Mouse (Mus musculus): ENCODE data around the gene Herc6. TPM values are rescaled to one million over a fixed set of nuclear protein-coding genes. Genes with fewer than 3 reads are reported as not detected.

Herc6 gene
- polyA plus RNA-seq, 1 experiment from 2014 or later: 2.4 TPM

Other genes with a start within 250 kb of the Herc6 start
- gene Vmn1r17, start 217.3 kb upstream of the Herc6 start, polyA plus RNA-seq (2014; fragmentation: Nextera tagmentation; extraction: Ambion mirVana): not detected in 2 replicates
- not detected in 2 replicates for gene Vmn1r18, start 185.2 kb upstream of the Herc6 start, polyA plus RNA-seq (2014; fragmentation: Nextera tagmentation; extraction: Ambion mirVana)
- not detected in 2 replicates for gene Vmn1r19, start 177.2 kb upstream of the Herc6 start, polyA plus RNA-seq (2014; fragmentation: Nextera tagmentation; extraction: Ambion mirVana)
- gene Vmn1r20, start 152.1 kb upstream of the Herc6 start, polyA plus RNA-seq (2014; fragmentation: Nextera tagmentation; extraction: Ambion mirVana): 0.04 TPM in 1 of 2 replicates, not detected in the other
- gene Ppm1k, start 45.5 kb upstream of the Herc6 start, polyA plus RNA-seq (2014; fragmentation: Nextera tagmentation; extraction: Ambion mirVana): 3.7 and 3.8 TPM in 2 replicates
- gene Pyurf, start 111.1 kb downstream of the Herc6 start, polyA plus RNA-seq (2014; fragmentation: Nextera tagmentation; extraction: Ambion mirVana): 23.3 and 24.9 TPM in 2 replicates
- gene Lancl2, start 121.5 kb downstream of the Herc6 start, polyA plus RNA-seq (2014; fragmentation: Nextera tagmentation; extraction: Ambion mirVana): 21.4 and 23.5 TPM in 2 replicates
- 17.9 and 21.5 TPM in 2 replicates for gene Vopp1, start 244.2 kb downstream of the Herc6 start, polyA plus RNA-seq (2014; fragmentation: Nextera tagmentation; extraction: Ambion mirVana)